Mouse (Mus musculus) erythroblast, embryonic 14.5 days (primary cell): ENCODE measurements around the gene Hsd17b3. TPM values are rescaled to one million over a fixed set of nuclear protein-coding genes. Genes with fewer than 3 reads are reported as not detected.

Experiments
- H3K27me3 ChIP-seq: 2 replicates; pipeline ENCODE4 v1.6.1; 2012; ENCODE audit warnings: inconsistent platforms; ENCODE audit not compliant: control insufficient read depth
- H3K36me3 ChIP-seq: 2 replicates; pipeline ENCODE4 v1.6.1; 2012; ENCODE audit warnings: mild to moderate bottlenecking, inconsistent platforms; ENCODE audit not compliant: control insufficient read depth
- H3K4me1 ChIP-seq: 2 replicates; pipeline ENCODE4 v1.6.1; 2012; ENCODE audit warnings: inconsistent platforms; ENCODE audit not compliant: control insufficient read depth
- H3K4me3 ChIP-seq: replicated peaks from 2 replicates; pipeline ENCODE3; 2012; ENCODE audit warnings: moderate library complexity, mild to moderate bottlenecking, inconsistent platforms
- H3K9me3 ChIP-seq: 2 replicates; pipeline ENCODE4 v1.6.1; 2012; ENCODE audit warnings: low read length, inconsistent platforms, mixed read lengths; ENCODE audit not compliant: control insufficient read depth
- GATA1 ChIP-seq: IDR thresholded peaks from 2 replicates; pipeline ENCODE4 v1.6.1; 2012; ENCODE audit warnings: low read length, inconsistent platforms, mixed read lengths
- TAL1 ChIP-seq: IDR thresholded peaks from 3 replicates; pipeline ENCODE4 v1.6.1; 2012; ENCODE audit warnings: low read length, inconsistent platforms, mixed read lengths
- polyA plus RNA-seq: library from polyadenylated mRNA; stranded (reverse); fragments of >175 nt; gene quantifications from 2 replicates; pipeline ENCODE4 v1.2.3, GENCODE M21; 2012

The Hsd17b3 gene
- polyA plus RNA-seq, 1 experiment: not detected

- Histone ChIP-seq H3K4me3 (no peak overlapping the region), H3K36me3 (no peaks in the 10 kb centered on the region), H3K9me3 (no peaks in the 10 kb centered on the region), H3K4me1 (no peaks in the 10 kb centered on the region), H3K27me3 (no peaks in the 10 kb centered on the region)
- TF ChIP-seq GATA1 (no peak), TAL1 (no peak)
Observed at GRCm38 (mm10) chr13:64016048-64016447, 73.0 kb downstream of the Hsd17b3 start.

DNA sequence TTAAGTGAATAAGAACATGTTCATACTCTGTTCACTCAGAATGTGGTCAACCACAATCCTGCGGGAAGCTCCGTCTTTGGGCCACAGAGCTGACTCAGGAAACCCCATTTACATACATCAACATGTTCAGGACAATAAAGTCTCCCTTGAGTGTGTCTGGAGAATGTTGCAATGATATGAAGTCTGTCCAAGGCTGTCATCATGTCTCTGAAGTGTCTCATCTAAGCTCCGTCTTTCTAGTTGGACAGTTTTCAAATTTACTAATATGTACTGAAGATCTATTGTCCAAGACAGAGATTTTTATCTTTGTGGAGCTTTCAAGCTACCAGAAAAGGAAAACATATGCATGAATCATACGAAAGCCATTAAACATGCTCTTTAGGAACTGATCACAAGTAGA, 77.9 kb downstream of the Hsd17b3 start:
- Histone ChIP-seq H3K36me3 (no peaks in the 10 kb centered on the region), H3K4me3 (no peak overlapping the region), H3K9me3 (no peaks in the 10 kb centered on the region), H3K27me3 (no peaks in the 10 kb centered on the region), H3K4me1 (no peaks in the 10 kb centered on the region)
- TF ChIP-seq GATA1 (no peak), TAL1 (no peak)

Other genes starting within 250 kb of the Hsd17b3 start
- gene Slc35d2, start 40.1 kb upstream of the Hsd17b3 start, polyA plus RNA-seq: 0.18 and 0.41 TPM in 2 replicates
- 1.6 and 2.3 TPM in 2 replicates for gene Zfp367, start 64.0 kb upstream of the Hsd17b3 start, polyA plus RNA-seq
- 1.4 and 1.5 TPM in 2 replicates for gene Habp4, start 72.6 kb upstream of the Hsd17b3 start, polyA plus RNA-seq
- gene Cdc14b, start 186.1 kb upstream of the Hsd17b3 start, polyA plus RNA-seq: 0.01 TPM in 1 of 2 replicates, not detected in the other
- 0.14 and 0.38 TPM in 2 replicates for gene Aaed1, start 223.5 kb upstream of the Hsd17b3 start, polyA plus RNA-seq